Mouse (Mus musculus) cerebellum, adult 18-20 months (tissue): ENCODE results near the gene Nudt6.

Source experiments
- DNase-seq, 2 experiments: peaks; one replicate each; pipeline ENCODE4 v3.0.0; 2021

Gene Nudt6

DNA sequence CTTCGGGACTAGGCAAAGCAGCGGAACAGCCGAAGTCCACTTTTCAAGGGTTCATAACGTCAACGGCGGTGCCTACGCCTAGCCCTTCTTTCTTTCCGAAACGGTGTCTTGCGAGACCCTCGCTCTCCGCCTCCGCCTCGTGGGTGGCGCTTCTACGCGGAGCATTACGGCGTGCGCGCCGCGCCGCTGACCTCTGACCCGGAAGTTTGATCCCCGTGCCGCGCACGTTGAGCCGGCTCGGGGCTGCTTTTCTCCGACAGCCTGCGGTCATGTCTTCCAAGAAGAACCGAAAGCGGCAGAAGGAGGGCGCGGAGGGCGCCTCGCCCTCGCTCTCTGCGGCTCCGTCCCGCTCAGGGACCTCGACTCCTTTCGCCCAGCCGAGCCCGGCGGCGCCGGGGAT, at the start of gene Nudt6:
TSS of gene Nudt6 (minus strand) at position 140 of the 400 bp plus-strand sequence.
- peak; percentile 89 to 91 for DNase-seq

DNA sequence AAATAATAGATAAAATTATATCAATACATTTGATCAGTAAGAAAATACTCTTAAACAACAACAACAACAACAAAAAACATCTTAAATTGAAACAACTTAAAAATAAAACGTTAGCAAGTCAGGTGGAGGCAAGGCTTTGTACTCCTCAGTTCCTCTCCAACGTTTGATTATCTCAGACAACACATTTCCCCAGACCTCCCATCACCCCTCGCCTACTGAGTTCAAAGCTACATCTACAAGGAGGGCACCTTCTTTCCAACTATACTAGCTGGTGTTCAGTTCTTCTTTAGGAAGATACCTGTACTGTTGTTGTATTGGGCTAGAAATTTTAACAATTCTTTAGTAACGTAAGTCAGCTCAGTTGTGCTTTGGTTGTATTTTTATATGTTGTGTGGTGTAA, 49.3 kb upstream of the Nudt6 start:
- DNase-seq = no peak

DNA sequence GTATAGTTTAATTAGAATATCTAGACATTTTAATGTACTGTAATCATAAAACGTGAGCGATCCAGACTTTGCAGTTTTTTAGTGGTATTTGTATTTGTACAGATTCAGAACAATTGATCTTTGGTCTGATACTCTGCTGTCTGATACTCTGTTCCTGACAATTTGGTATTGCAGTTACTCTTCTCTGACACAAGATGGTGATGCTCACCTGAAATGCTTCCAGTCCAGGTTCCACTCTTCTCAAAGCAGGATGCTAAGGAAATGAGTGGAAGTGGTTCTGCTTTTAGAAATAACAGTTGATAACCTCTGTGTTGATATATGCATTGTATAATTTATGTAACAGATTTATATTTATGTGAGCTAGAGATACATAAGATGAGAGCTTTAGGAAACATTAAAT, 48.2 kb upstream of the Nudt6 start:
- no peak for DNase-seq

DNA sequence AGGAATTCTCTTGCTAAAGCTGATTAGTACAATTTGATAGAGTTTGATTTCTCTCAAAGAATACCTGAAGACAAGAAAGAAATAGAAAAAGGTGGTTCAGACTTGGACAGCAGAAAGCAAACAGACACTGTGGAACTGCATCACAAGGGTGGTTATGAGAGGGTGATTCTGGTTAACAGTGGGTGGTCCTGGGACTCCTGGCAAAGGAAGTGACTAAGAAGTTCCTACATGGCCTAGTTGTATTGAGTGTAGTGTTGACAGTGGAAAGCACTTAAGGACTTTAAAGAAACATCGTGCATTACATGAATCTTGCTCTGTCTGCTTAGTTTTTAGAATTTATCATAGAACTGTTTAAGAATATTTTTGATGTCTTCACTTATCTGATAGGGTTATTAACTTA, 36.0 kb upstream of the Nudt6 start:
- DNase-seq = no peak

DNA sequence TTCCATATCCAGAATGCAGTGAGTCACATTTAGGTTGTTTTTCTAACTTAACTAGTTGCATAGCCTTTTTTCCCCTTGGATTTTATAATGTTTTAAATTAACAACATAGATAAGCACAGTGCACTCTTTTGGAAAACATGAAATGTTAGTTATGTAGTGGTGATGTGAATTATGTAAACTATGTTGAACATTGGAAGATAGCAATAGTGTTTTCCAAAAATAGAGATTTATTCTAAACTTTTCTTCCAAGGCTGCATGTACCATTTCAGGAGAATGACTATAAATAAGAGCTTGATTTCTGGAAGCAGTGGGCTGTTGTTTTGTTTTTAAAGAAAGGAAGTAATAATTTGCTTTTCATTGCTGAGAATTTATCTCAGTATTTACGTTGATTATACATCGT, 23.4 kb upstream of the Nudt6 start:
- DNase-seq = no peak

DNA sequence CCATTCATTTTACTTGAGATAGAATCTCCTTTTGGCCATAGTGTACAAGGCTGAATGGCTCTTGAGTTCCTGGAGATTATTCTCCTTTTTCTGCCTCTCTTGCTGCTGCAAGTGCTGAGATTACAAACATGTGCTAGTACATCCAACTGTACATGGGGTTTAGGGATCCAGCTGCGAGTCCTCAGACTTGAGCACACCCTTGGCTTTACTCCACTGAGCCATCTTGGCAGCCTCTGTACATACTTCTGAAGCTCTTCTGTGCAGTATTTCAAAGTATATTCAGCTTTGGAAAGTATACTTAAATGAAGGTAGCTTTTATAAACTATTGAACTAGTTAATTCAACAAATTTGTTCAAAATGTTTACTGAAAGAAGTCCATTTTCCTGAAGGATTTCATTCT, 19.8 kb upstream of the Nudt6 start:
- DNase-seq = no peak

DNA sequence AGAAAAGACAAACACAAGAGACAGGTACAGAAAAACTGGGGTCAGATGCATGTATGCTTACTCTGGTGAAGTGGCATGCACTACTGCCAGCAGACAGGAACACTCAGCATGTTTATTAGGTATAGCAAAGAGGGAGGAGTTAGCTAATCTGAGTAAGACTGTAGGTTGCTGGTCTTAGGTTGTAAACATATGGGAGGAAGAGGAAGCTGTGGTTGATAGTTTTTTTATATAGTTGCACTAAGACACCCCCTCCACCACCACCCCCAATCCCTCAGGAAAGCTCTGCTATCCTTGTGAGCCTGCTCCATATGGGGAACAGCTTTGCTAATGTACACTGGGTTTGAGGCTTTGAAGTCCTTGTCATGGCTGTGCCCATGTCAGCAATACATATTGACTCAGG, 10.3 kb upstream of the Nudt6 start:
- DNase-seq = no peak

DNA sequence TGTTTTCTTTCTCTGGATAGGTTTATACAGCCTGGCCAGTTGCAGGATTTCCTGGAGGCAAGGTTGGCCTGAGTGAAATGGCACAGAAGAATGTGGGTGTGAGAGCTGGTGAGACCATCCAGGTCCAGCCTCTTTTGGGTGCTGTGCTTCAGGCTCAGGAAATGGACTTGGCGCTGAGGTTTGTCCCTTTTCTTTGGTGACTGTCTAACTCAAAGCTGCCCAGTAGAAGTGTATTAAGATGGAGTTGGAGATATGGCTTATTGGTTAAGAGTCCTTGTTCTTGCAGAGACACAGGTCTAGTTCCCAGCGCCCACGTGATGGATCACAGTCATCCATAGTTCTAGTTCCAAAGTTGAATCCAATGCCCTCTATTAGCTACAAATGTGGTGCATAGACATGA, 6.1 kb upstream of the Nudt6 start:
- no peak for DNase-seq

DNA sequence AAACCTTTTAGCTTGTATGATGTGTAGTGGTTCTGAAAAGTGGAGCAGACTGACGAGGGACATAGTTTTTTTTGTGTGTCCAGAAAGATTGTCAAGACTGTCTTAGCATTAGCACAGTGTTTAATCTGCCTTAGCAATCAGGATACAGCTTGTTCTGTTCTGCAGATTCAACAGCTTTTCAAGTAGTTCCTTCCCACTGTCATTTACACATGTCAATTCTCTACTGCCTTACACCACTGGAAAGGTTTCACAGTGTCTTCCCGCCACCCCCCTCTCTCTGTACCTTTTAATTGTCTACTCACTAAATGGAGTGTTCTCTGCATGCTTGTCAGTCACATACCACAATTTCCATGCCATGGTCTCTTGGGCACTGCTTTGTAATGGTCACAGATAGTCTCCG, 1.2 kb upstream of the Nudt6 start:
- no peak for DNase-seq

DNA sequence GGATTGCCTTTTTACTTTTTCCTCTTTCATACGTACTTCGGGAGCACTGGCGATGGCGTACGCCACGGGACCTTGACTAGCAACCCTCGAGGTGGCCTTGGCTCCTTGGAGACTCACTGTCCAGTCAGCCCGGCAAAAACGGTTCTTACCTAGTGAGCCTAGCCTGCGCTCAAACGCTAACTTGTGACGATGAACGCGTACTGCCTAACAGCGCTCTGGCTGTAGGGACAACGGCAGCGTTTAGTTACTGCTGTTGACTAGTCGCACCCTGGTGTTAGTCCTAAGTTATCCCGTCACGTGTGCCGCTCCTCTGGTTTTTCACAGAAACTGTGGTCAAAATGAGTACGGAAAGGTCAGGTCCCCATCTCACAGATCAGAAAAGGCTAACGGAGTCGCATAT, 630 bp upstream of the Nudt6 start:
- no peak for DNase-seq

DNA sequence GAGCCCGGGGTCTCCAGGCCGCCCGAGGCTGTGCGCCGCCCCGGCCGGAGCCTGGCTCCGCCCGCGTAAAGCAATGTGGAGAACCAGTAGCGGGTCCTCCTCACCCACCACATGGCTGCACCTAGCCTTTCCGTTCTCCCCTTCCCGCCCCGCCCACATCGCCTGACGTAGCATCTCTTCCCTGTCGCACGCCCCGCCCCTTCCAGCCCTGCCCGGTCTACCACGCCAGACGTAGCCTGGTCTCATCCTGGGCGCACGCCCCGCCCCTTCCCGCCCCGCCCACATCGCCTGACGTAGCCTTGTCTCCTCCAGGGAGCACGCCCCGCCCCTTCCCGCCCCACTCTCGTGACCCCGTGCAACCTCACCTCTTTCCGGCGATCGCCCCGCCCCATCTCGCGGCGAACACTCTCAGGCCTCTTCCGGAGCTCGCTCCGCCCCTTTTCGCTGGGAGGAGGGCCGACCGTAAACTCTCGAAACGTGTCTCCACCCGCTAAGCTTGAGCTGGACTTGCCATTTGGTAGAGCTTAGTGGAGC, 486 bp downstream of the Nudt6 start, which contains the start of gene Spata5:
TSS of gene Spata5 (plus strand) at position 439 of the 534 bp plus-strand sequence.
- peak; percentile 97 to 99 for DNase-seq

DNA sequence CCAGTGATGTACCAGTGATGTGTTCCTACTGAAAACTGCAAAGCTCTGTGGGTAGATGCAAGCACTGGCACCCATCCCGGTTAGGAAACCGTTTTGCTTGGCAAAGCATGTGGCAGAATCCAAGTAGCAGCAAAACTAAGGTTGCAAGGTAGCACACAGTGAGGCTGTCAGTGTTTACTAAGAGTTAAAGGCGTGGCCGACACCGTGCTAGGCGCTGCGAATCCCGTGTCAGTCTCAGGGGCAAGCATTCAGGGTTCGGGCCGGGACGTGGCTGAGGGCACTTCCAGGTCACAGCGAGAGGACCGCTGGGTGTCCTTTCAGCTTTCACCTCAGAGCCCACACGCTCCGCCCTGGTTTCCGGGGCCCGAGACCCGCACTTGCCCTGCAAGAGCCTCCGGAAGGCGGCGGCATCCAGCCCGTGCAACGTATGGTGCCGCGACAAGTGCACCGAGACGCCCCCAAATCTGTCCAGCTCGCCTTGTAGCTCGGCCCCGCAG, 1.0 kb downstream of the Nudt6 start:
- peak in 1 of 2 experiments; percentile 70 for DNase-seq

DNA sequence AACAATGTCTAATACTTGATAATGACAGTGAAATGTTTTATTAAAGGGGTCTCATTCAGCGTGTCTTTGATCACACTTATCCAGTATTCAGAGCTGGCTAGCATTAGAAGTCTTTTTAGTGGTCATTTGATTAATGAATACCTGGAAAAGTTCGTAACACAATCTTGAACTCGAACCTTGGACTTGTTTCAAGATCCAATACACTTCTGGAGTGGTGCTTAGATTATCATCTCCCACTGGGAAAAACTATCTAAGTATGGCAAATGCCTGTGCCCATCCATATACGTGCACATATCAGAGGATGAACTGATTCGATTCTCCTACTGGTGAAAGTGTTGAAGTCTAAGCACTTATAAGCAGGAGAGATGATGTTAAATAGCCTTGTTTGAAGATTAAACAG, 1.7 kb downstream of the Nudt6 start:
- no peak for DNase-seq

DNA sequence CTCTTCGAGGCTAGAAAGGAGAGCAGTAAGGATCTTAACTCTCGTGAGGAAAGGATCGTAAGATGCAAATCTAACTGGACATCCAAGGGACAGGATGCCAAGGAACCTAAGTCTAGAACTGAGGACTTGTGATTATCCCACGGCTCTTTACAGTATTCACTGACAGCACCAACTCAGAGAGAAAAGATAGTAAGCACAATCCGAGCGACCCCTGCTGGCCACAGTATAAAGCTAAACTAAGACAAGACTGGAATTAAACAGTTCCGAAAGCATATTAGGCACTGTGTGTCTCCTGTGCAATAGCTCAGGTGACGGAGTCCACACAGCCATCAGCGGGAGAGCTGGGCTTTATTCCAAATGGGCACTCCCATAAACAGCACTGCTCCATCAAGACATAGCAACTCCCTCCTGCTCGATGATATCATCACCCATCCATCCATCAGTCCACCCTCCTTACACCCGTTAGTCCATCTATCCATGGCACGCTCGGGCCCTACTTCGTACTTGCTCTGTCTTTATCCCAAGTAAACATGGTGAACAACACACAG, 5.5 kb downstream of the Nudt6 start:
- DNase-seq = peak; percentile 71 to 77

DNA sequence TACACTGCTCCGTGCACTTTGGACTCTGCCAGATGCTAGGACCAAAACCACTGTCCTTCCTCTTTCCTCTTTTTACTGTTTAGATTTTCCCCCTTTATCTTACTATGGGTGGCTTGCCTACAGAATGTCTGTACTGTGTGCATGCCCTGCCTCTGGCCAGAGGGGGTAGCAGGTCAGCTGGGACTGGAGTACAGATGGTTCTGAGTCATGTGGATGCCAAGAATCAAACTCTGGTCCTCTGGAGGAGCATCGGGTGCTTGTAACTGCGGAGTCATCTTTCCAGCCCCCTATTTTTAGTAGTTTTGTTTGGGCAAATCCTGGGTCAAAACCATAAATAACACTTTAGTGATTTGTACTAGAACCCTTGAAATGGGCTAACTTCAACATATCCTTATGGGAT, 6.6 kb downstream of the Nudt6 start:
- no peak for DNase-seq

DNA sequence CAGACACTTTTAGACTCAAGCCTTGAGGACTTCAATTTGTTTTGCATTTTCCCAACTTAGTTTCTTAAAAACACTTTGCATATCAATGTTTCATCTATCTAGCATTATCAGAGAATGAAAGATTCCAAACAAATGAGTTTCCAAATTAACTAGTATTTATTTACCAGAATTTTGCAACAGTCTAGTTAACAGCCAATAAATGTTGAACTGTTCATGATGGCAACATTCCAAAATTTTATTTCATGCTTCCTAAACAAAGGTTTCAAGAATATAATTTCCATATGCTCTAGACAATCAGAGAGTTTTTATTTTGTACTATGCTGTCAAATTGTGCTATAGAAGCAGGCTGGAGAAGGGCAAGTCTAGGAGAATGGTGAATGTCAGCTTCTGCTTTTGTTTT, 12.4 kb downstream of the Nudt6 start:
- no peak for DNase-seq

DNA sequence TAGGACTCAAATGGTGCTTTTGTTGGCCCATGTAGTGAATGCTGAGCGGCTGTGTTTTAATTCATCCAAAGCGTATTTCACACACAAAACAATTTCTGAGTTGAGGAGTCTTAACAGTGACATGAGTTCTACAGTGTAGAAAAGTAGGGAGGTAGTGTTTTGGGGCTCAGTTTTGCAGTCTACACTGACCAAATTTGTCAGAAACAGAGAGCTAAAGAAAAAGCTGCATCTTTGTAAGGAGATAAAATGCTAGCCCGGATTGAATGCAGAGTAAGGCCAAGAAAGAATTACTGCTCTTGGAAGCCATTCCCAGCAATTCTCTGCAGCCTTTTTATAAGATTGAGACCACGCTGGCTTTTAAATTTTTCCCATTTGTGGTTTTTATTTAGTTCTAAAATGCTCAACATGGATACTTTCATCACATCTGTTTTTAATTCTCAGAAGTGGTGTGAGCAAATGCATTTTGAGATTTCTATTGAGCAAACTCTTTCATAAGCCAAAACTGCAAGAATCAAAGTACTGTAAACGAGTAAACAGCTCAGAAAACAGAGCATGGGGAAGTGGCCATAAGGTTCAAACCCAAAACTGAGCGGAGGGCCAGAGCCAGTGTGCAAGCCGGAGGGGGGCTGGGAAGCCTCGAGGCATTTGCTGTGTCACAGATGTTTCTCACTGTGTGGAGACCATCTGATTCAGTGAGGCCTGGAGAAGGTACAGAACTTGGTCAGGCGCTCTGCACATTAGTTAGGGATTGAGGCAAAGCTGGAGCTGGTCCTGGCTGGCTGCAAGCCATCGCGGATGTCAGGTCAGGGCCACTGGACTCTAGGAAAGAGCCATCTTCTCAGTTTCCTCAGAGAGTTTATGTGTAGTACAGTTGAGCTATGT, 18.0 kb downstream of the Nudt6 start:
- no peak for DNase-seq

DNA sequence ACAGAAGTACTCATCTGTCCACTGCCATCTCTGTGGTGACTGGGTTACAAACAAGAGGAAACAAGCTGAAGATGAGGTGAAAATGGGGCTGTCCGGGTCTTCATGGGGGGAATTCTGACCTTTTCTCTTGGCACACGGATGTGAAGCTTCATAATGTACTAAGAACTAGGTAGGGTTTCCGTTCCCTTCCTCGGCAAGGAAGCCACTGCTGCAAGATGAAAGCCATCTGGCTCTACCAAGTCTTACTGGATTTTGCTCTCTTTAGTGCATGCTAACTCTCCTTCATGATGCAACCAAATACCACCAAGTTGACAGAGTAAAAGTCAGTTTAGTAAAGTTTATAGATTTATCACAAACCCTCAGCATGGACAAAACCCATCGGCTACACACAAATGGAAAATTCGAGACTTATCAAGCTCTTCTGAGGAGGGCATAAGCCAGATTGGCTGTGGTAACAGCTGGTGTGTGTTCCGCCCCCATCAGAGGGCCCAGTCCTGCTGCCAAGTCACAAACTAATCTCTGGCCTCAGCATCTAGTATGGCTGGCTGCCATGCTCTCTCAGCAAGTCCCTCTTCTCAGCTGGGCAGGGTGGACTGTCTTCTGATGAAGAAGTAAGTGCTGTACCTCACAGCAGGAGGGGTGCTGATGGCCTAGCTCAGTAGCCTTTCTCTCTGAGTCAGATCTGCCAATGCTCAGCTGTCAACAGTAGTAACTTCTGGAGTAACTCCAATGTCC, 21.2 kb downstream of the Nudt6 start:
- peak; percentile 14 to 17 for DNase-seq

DNA sequence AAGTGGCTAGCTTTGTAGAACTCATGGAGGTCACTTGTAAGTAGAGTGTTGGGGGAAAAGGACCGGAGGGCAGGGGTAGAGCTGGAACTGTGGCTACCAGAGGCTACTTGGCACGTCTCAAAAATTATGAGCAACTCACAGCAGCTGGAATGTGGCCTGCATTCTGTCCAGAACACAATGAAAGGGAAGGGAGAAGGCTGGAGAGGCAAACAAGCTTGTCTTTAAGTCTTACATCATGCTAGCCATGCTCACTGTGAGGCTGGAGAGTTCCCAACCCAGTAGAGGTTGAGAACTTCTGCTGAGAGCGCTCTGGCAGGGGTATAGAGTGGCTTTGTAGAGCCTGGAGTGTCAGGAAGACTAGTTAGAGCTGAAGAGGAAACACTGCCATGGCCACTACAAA, 22.4 kb downstream of the Nudt6 start:
- DNase-seq = no peak

DNA sequence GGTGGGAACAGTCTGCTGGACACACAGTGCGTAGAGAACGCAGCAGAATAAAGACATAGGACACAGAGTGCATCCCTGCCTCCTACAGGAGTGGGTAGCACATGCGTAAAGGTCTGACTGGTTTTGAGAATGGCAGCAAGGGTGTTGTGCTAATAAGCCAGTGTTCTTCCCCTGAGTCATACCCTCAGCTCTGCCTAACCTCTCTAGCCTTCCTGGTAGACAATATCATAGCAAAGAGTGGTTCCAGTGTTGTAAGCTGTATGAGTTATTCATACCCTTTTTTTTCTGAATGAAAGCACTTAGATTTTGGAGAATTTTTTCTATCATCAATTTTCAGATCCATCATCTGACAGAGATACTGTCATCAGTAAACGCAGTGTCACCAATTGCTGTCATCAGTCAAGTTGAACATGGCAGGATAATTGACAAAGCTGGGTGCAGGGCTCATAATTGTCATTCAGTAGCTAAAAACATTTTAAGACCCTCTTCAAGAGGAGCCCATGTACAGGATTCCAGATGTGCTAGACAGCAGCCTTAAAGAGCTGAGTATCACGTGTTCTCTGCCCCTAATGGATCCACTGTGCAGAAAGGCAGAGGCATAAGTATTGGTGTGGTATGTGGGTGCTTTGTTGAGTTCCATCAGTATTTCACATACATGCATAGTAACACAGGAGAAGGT, 22.9 kb downstream of the Nudt6 start:
- DNase-seq = no peak

DNA sequence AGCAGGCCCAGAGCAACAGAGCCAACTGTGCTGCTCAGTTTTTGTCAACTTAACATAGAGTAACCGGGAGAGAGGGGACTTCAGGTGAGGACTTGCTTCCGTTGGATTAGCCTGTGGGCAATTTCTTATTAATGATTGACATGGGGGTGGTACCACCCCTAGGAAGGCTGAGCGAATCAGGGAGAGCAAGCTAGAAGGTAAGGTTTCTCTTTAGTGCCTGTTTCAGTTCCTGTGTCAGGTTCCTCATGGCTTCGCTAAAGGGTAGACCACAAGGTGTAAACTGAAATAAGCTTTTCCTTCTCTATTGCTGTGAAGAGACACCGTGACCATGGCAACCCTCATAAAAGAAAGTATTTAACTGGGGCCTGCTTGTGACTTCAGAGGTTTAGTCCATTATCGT, 32.7 kb downstream of the Nudt6 start:
- no peak for DNase-seq

DNA sequence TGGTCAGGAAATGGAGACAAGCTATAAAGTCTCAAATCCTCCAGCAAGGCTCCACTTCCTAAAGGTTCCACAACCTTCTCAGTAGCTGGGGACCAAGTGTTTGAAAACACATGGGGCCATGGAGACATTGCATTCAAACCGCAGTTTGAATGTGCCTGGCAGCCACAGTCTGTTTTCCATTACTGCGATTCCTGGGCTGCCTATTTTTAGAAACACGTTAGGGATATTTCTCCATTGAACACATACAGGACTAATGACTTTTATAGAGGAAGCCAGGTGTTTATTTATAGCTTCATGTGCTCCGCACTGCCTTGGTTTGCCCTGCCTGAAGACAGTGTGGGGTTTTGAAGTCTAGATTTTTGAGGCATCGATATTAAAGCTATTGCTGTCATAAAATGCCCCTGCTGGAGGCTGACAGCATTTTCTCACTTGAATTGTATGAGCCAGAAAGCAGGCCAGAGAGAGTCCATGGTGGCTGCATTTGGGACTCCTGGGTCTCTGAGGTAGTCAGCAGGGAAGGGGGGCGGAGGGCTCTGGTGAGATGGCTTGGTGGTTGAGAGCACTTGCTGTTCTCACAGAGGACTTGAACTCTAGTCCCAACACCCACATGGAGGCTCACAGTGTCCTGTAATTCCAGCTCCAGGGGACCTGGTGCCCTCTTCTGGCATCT, 36.8 kb downstream of the Nudt6 start:
- DNase-seq = no peak
